Mouse (Mus musculus): ENCODE measurements at regions not wholly inside any gene's neighbourhood (a gene's known extent, or its start where the extent isn't known, plus 50 kb on each side); places are given as distances from the start of the nearest gene placed in this dataset.

DNA sequence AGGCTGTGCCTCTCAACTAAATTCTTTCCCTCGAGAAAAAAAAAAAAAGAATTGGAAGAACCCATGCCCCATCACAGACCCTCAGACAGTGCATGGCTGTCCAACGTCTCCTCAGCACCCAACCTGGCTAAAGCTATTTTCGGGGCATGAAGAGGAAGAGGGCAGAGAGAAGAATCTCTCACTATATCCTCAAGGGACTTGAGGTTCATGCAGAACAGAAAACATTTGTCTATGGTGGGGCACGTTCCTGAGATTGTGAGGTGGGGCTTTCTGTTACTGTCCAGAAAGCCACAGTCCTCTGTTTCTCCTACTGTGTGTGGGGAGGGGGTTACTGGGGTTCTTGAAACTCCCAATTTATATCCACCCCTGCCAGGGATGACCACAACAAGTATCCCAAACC, 120.8 kb upstream of the Klhl29 start:
- no peaks in the 10 kb centered on the region for H3K4me1 ChIP-seq (ENCODE audit: control insufficient read depth, insufficient read depth, low read length)
- H3K36me3 ChIP-seq (ENCODE audit: control insufficient read depth, insufficient read depth, low read length), result no peaks in the 10 kb centered on the region
- WGBS, result 86% methylated on average over 4 of the region's 4 CpGs
- H3K4me2 ChIP-seq (ENCODE audit: low read length), result no peak overlapping the region
- no peak overlapping the region for H3K4me3 ChIP-seq (ENCODE audit: low read depth, low read length)
- H3K9ac ChIP-seq (ENCODE audit: low read depth, low read length), result no peak overlapping the region
- ATAC-seq, result no peak
- no peaks in the 10 kb centered on the region for H3K9me3 ChIP-seq (replicated peaks; ENCODE audit: control insufficient read depth, low read length, poor library complexity, severe bottlenecking)
- H3K27ac ChIP-seq (ENCODE audit: low read length), result no peak overlapping the region
- H3K27me3 ChIP-seq (ENCODE audit: control insufficient read depth, insufficient read depth, low read depth, low read length), result no peaks in the 10 kb centered on the region

DNA sequence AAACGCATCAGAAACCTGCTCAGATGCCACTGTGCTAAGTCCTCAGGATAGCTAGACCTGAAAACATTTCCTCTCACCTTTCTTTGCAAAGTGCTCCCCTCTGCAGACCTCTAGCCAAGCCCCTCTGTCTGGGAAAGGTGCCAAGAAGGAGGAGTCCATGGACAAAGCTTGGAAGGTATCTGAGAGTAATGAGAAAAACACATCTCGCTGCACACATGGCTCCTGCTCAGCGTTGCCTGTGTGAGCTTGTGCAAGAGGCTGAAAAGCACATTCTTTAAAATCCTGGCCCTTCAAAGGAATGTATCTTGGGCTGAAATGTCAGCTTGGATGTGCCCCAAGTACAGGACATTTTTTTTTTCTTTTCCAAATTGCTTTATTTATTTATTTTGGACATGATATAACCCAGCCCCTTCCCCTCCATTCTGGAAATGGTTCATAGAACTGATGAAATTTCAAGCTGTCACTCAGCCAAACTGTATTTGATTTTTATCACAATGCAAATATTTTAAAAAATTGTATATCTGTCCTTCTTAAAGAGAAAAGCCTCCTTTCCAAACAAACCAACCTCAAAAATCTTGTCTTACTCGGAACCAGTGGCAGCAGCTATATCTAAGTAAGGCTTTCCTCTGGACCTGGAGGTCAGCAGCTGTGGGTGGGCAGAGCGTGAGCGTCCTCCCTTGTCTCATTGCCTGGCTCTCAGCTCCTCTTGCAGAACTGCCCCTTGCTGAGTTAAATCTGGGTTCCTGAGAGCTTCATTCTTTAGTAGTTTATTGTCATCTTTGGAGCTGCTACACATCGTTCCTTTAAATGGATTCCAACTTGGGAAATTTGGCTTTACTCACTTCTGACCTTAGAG, 119.4 kb upstream of the Klhl29 start:
- Histone ChIP-seq H3K36me3 (ENCODE audit: control insufficient read depth, insufficient read depth, low read length) (no peaks in the 10 kb centered on the region), H3K9ac (ENCODE audit: low read depth, low read length) (no peak overlapping the region), H3K27ac (ENCODE audit: low read length) (no peak overlapping the region), H3K4me2 (ENCODE audit: low read length) (no peak overlapping the region), H3K4me1 (ENCODE audit: control insufficient read depth, insufficient read depth, low read length) (no peaks in the 10 kb centered on the region), H3K27me3 (ENCODE audit: control insufficient read depth, insufficient read depth, low read depth, low read length) (no peaks in the 10 kb centered on the region), H3K4me3 (ENCODE audit: low read depth, low read length) (no peak overlapping the region), H3K9me3 (replicated peaks; ENCODE audit: control insufficient read depth, low read length, poor library complexity, severe bottlenecking) (no peaks in the 10 kb centered on the region)
- ATAC-seq, result no peak
- WGBS, result 52% methylated on average over 7 of the region's 7 CpGs

DNA sequence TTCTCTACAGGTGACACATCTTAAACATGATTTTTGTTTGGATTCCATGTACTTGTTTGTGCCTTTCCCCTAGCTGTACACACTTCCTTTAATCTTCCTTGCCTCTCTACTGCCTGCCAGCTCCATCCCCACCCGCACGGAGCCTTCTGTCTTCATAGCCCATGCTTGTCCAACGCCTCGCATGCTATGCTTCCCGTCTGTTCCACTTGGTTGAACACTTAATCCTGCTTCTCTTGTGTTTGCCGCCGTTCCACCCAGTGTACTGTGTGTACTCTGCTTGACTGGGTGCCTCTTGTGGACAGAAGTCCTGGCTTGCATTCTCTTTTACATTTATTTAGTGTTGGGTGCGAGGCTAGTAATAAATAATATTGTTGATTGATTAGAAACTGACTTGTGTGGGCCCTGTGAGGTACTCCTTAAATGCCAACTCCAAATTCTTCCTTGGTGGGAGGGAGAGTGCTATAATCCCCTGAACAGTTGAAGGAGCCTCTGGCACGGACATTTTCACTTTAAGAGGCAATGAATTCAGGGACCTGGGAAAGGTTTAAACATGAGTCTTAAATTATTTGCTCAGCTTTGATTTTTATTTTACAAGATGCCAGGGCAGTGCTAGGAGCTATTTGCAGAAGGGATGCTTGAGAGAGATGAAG, 88.9 kb upstream of the Klhl29 start:
- Histone ChIP-seq H3K9ac (ENCODE audit: low read depth, low read length) (no peak overlapping the region), H3K36me3 (ENCODE audit: control insufficient read depth, insufficient read depth, low read length) (no peaks in the 10 kb centered on the region), H3K27ac (ENCODE audit: low read length) (no peak overlapping the region), H3K4me2 (ENCODE audit: low read length) (no peak overlapping the region), H3K4me1 (ENCODE audit: control insufficient read depth, insufficient read depth, low read length) (peaks cover 4% of the 10 kb centered on the region; the same call in 1 of the 2 replicates), H3K27me3 (ENCODE audit: control insufficient read depth, insufficient read depth, low read depth, low read length) (no peaks in the 10 kb centered on the region; the same call in 1 of the 2 replicates), H3K4me3 (ENCODE audit: low read depth, low read length) (no peak overlapping the region), H3K9me3 (replicated peaks; ENCODE audit: control insufficient read depth, low read length, poor library complexity, severe bottlenecking) (no peaks in the 10 kb centered on the region)
- WGBS, result 18% methylated on average over 9 of the region's 9 CpGs
- peak; percentile 54; the same call in 1 of the 2 replicates for ATAC-seq

DNA sequence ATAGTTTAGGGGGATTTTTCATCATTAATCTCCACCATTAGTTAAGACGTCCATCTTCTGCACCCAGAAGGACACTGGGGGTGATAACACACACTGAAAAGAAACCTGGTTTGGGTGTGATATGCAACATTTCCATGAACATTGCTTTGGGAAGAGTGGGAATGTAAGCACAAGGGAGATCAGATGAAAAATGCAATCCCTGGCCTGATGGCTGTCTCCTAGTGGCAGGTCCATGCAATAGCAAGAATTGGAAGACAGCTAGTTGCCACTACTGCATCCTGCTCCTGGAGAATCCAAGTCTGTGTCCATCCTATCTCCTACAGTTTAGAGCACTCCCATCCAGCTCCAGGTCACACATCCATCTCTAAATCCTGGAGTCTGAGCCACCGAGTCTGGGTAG, 77.7 kb upstream of the Klhl29 start:
- no peak for ATAC-seq
- 96% methylated on average over 2 of the region's 2 CpGs for WGBS
- H3K4me3 ChIP-seq (ENCODE audit: low read depth, low read length), result no peak overlapping the region

DNA sequence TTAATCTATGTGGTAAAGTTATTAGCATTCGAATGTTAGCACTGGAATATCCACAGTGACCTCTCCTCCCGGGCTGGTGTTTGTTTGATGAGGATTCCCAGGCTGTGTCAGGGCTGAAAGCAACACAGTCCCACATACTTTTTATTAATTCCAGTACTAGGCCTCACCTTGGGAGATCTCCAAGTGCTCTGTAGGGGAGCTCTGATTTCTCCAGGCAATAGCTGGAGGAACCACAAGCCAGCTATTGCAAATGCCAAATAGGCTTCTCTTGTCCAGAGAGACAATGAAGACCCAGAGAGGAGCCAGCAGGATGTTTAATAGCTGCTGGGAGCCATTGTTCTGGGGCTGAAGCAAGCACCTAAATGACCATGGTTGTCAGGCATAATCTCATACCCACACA, 68.2 kb upstream of the Klhl29 start:
- peak; percentile 70 for ATAC-seq
- 0 out of 2 replicates have a peak overlapping the region, but pooled peaks have one; percentile 9 for H3K27ac ChIP-seq (ENCODE audit: low read length)
- H3K27me3 ChIP-seq (ENCODE audit: control insufficient read depth, insufficient read depth, low read depth, low read length), result no peaks in the 10 kb centered on the region
- 33% methylated on average over 2 of the region's 2 CpGs for WGBS
- H3K36me3 ChIP-seq (ENCODE audit: control insufficient read depth, insufficient read depth, low read length), result no peaks in the 10 kb centered on the region
- H3K9ac ChIP-seq (ENCODE audit: low read depth, low read length), result no peak overlapping the region
- H3K4me3 ChIP-seq (ENCODE audit: low read depth, low read length), result no peak overlapping the region
- no peaks in the 10 kb centered on the region for H3K9me3 ChIP-seq (replicated peaks; ENCODE audit: control insufficient read depth, low read length, poor library complexity, severe bottlenecking)
- H3K4me1 ChIP-seq (ENCODE audit: control insufficient read depth, insufficient read depth, low read length), result peaks cover 8% of the 10 kb centered on the region; the same call in 1 of the 2 replicates
- H3K4me2 ChIP-seq (ENCODE audit: low read length), result no peak overlapping the region

More for the DNA sequence above, 77.7 kb upstream of the Klhl29 start:
- H3K27ac ChIP-seq (ENCODE audit: low read length), result no peak overlapping the region
- H3K36me3 ChIP-seq (ENCODE audit: control insufficient read depth, insufficient read depth, low read length), result no peaks in the 10 kb centered on the region
- H3K4me2 ChIP-seq (ENCODE audit: low read length), result no peak overlapping the region
- H3K27me3 ChIP-seq (ENCODE audit: control insufficient read depth, insufficient read depth, low read depth, low read length), result no peaks in the 10 kb centered on the region
- no peak overlapping the region for H3K9ac ChIP-seq (ENCODE audit: low read depth, low read length)
- H3K4me1 ChIP-seq (ENCODE audit: control insufficient read depth, insufficient read depth, low read length), result peaks cover 2% of the 10 kb centered on the region; the same call in 1 of the 2 replicates
- no peaks in the 10 kb centered on the region for H3K9me3 ChIP-seq (replicated peaks; ENCODE audit: control insufficient read depth, low read length, poor library complexity, severe bottlenecking)

DNA sequence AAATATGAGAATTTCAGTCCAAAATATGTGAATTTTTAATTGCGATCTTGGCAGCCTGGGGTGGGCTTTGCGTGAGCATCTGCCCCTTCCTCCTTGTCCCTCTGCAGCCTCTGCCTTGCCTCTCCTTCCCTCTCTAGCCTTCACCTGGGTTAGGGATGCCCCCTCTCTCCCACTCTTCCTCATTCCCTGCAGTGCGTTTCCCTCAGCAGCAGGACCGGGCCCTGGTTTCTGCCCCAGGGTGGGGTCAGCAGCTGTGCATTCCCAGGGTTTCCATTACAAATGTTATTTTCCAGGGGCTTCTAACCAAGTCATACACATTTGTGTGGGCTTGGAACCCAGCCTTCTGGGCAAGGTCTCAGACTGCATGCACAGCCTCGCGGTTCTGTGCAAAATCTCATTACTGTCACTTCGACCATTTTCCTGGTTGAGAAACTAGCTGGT, 67.6 kb upstream of the Klhl29 start:
- peak overlapping the region; percentile 45; the same call in 1 of the 2 replicates for H3K27ac ChIP-seq (ENCODE audit: low read length)
- H3K4me1 ChIP-seq (ENCODE audit: control insufficient read depth, insufficient read depth, low read length), result peaks cover 7% of the 10 kb centered on the region; the same call in 1 of the 2 replicates
- no peaks in the 10 kb centered on the region for H3K27me3 ChIP-seq (ENCODE audit: control insufficient read depth, insufficient read depth, low read depth, low read length)
- no peaks in the 10 kb centered on the region for H3K9me3 ChIP-seq (replicated peaks; ENCODE audit: control insufficient read depth, low read length, poor library complexity, severe bottlenecking)
- no peak overlapping the region for H3K4me3 ChIP-seq (ENCODE audit: low read depth, low read length)
- no peak overlapping the region for H3K9ac ChIP-seq (ENCODE audit: low read depth, low read length)
- H3K4me2 ChIP-seq (ENCODE audit: low read length), result no peak overlapping the region
- WGBS, result 56% methylated on average over 7 of the region's 7 CpGs
- ATAC-seq, result 0 out of 2 replicates have a peak, but pooled peaks have one; percentile 25
- H3K36me3 ChIP-seq (ENCODE audit: control insufficient read depth, insufficient read depth, low read length), result no peaks in the 10 kb centered on the region

DNA sequence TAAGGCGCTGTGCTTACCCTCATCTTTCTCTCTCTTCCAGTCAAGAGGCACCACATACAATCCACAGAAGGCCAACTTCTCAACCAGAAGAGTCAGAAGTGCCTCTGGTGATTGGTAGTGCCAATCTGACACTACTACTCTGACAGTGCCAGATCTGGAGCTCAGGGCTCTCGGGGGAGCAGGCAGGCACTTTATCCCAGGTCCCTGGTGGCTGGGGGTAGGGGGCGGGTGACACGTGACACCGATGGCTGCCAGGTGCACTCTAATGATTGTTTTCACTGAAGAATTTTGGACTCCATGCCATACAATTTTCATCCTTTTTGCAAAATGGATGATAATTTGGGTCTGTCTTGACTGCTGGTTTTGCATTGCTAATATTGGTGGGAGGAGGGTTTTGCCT, 67.2 kb upstream of the Klhl29 start:
- ATAC-seq, result no peak
- Histone ChIP-seq H3K36me3 (ENCODE audit: control insufficient read depth, insufficient read depth, low read length) (no peaks in the 10 kb centered on the region), H3K4me1 (ENCODE audit: control insufficient read depth, insufficient read depth, low read length) (peaks cover 7% of the 10 kb centered on the region; the same call in 1 of the 2 replicates), H3K4me3 (ENCODE audit: low read depth, low read length) (no peak overlapping the region), H3K9ac (ENCODE audit: low read depth, low read length) (no peak overlapping the region), H3K27ac (ENCODE audit: low read length) (no peak overlapping the region), H3K9me3 (replicated peaks; ENCODE audit: control insufficient read depth, low read length, poor library complexity, severe bottlenecking) (no peaks in the 10 kb centered on the region), H3K4me2 (ENCODE audit: low read length) (no peak overlapping the region), H3K27me3 (ENCODE audit: control insufficient read depth, insufficient read depth, low read depth, low read length) (no peaks in the 10 kb centered on the region)
- WGBS, result 87% methylated on average over 5 of the region's 5 CpGs

DNA sequence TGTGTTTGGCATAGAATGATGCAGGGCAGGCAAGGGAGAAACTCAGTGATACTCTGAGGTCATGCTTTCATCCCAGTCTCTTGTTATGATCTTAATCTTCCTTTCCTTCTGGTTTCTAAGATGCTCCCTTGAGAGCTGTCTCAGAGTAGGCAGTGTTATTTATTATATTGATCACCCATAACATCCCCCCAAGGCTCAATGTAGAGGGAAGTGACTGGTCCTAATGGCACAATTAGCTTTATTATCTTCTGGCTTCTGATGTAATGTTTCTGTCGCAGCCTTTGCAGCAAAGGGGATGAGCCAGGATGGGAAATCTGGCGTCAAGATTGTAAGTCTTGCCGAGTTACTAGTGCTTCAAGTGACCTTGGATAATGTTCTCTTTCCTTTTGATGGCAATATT, 65.0 kb upstream of the Klhl29 start:
- Histone ChIP-seq H3K27ac (ENCODE audit: low read length) (no peak overlapping the region), H3K27me3 (ENCODE audit: control insufficient read depth, insufficient read depth, low read depth, low read length) (no peaks in the 10 kb centered on the region), H3K4me1 (ENCODE audit: control insufficient read depth, insufficient read depth, low read length) (peaks cover 7% of the 10 kb centered on the region; the same call in 1 of the 2 replicates), H3K9me3 (replicated peaks; ENCODE audit: control insufficient read depth, low read length, poor library complexity, severe bottlenecking) (no peaks in the 10 kb centered on the region), H3K36me3 (ENCODE audit: control insufficient read depth, insufficient read depth, low read length) (no peaks in the 10 kb centered on the region), H3K4me2 (ENCODE audit: low read length) (no peak overlapping the region), H3K9ac (ENCODE audit: low read depth, low read length) (no peak overlapping the region), H3K4me3 (ENCODE audit: low read depth, low read length) (no peak overlapping the region)
- 84% methylated on average over 3 of the region's 3 CpGs for WGBS
- no peak for ATAC-seq

DNA sequence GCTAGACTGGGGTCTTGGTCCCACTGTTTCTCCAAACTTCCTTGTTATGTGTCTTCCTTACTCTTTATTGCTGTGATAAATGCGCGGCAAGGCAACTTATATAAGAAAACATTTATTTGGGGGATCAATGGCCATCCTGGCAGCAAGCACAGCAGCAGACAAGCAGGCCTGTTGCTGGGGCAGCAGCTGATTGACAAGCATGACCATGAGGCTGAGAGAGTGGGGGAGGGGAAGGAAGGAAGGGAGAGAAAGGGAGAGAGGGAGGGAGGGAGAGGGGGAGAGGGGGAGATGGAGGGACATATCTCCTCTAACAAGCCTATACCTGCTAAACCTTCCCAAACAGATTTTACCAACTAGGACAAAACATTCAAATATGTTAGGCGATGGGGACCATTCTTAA, 60.4 kb upstream of the Klhl29 start:
- Histone ChIP-seq H3K4me2 (ENCODE audit: low read length) (no peak overlapping the region), H3K9ac (ENCODE audit: low read depth, low read length) (no peak overlapping the region), H3K4me1 (ENCODE audit: control insufficient read depth, insufficient read depth, low read length) (no peaks in the 10 kb centered on the region), H3K4me3 (ENCODE audit: low read depth, low read length) (no peak overlapping the region), H3K27ac (ENCODE audit: low read length) (no peak overlapping the region), H3K36me3 (ENCODE audit: control insufficient read depth, insufficient read depth, low read length) (no peaks in the 10 kb centered on the region), H3K9me3 (replicated peaks; ENCODE audit: control insufficient read depth, low read length, poor library complexity, severe bottlenecking) (no peaks in the 10 kb centered on the region), H3K27me3 (ENCODE audit: control insufficient read depth, insufficient read depth, low read depth, low read length) (no peaks in the 10 kb centered on the region)
- WGBS, result 54% methylated on average over 3 of the region's 3 CpGs
- ATAC-seq, result no peak
